ENCODE assay signal across 28 mouse cellular contexts in the genomic region with DNA sequence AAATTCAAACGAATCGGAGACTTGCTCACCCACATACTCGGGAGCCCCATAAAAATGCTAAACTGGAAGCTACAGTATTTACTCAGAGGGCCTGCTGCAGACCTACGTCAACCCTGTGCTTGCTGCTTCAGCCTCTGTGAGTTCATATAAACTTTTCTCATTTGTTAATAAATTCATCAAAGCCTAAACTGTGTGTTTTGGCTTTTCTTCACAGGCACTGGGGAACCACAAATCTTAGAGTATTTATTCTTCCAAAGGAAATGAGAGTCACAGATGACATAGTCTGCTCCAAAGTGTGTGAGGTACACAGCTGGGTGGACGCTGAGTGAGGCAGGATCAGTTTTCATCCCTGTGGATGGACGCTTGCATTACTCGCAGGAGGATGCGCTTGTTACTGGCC.
DNase-seq lines count a peak whose midpoint lies in the region; ATAC-seq and TF ChIP-seq lines count a peak whose summit lies in the region.
"Had no signal": no experiment of that assay in that cellular context is flagged by ENCODE, and none has a peak within 500 bp of the region (broad histone marks: within the 10 kb centered on the region; RNA-seq: fewer than 3 reads in every experiment).

No protein-coding gene starts in this region.

- no peak for TF ChIP-seq CTCF in heart, adult 2 months (IDR thresholded peaks at IDR 0.05)
- no peak for TF ChIP-seq CTCF in kidney, postnatal 0 days (IDR thresholded peaks at IDR 0.05; ENCODE audit: low read depth)
- no peak for TF ChIP-seq CTCF in lung, embryonic 14.5 days (IDR thresholded peaks at IDR 0.05; ENCODE audit: low read depth)

- H3K4me1 ChIP-seq in heart, adult 2 months (ENCODE audit: control insufficient read depth, insufficient read depth, low read length), result peaks cover 1% of the 10 kb centered on the region; the same call in 1 of the 2 replicates
- H3K4me1 ChIP-seq in kidney, postnatal 0 days (replicated peaks; ENCODE audit: insufficient read depth, low read length), result no peaks in the 10 kb centered on the region
- H3K4me1 ChIP-seq in lung, embryonic 14.5 days (ENCODE audit: insufficient read depth), result no peaks in the 10 kb centered on the region
- no peaks in the 10 kb centered on the region for H3K4me1 ChIP-seq in limb, embryonic 14.5 days (ENCODE audit: control insufficient read depth, insufficient read depth, low read length)
- H3K4me1 ChIP-seq: embryonic facial prominence, embryonic 13.5 days; hindbrain, embryonic 15.5 days; liver, embryonic 15.5 days; midbrain, embryonic 12.5 days; neural tube, embryonic 12.5 days had no signal

- DNase-seq in heart, adult 11 months, result peak; percentile 70
- no peak for DNase-seq in heart, adult 2 months
- peak; percentile 87 for DNase-seq in kidney, postnatal 0 days (ENCODE audit: low spot score)
- no peak for DNase-seq in kidney, postnatal 25 days
- DNase-seq in lung, embryonic 14.5 days, result peak; percentile 49
- DNase-seq in lung, postnatal 14 days, result no peak
- peak; percentile 55 for DNase-seq in limb, embryonic 14.5 days (ENCODE audit: low spot score)
- DNase-seq in gastrocnemius, postnatal 4 days (ENCODE audit: low spot score in 2 of 2), result no peak
- DNase-seq: adrenal gland, adult 2 months; adrenal gland, postnatal 36 days; cerebellum, adult 18-20 months; gastrocnemius, adult 2 months; gastrocnemius, postnatal 36 days; heart, postnatal 14 days; right cerebral cortex, postnatal 4 days; thymus, postnatal 14 days had no signal

- H3K36me3 ChIP-seq in heart, adult 2 months (ENCODE audit: control insufficient read depth, insufficient read depth, low read length), result no peaks in the 10 kb centered on the region
- H3K36me3 ChIP-seq in kidney, postnatal 0 days (ENCODE audit: insufficient read depth, low read length), result no peaks in the 10 kb centered on the region
- no peaks in the 10 kb centered on the region for H3K36me3 ChIP-seq in lung, embryonic 14.5 days (ENCODE audit: insufficient read depth)
- no peaks in the 10 kb centered on the region for H3K36me3 ChIP-seq in limb, embryonic 14.5 days (ENCODE audit: control insufficient read depth, insufficient read depth, low read length)
- H3K36me3 ChIP-seq: embryonic facial prominence, embryonic 13.5 days; hindbrain, embryonic 10.5 days; hindbrain, embryonic 15.5 days; liver, embryonic 15.5 days; midbrain, embryonic 12.5 days; neural tube, embryonic 12.5 days had no signal

- no peaks in the 10 kb centered on the region for H3K79me2 ChIP-seq in heart, adult 2 months (replicated peaks; ENCODE audit: control insufficient read depth, insufficient read depth, low read length)

- H3K27ac ChIP-seq in heart, adult 2 months, result no peak overlapping the region
- H3K27ac ChIP-seq in kidney, postnatal 0 days, result no peak overlapping the region
- H3K27ac ChIP-seq in lung, embryonic 14.5 days (ENCODE audit: low read depth), result peak overlapping the region; percentile 48; the same call in 1 of the 2 replicates
- no peak overlapping the region for H3K27ac ChIP-seq in limb, embryonic 14.5 days (replicated peaks; ENCODE audit: low read depth, low read length)
- H3K27ac ChIP-seq: embryonic facial prominence, embryonic 13.5 days; gastrocnemius, adult 2 months; hindbrain, embryonic 10.5 days; hindbrain, embryonic 15.5 days; liver, embryonic 15.5 days; midbrain, embryonic 12.5 days; neural tube, embryonic 12.5 days had no signal

- H3K9ac ChIP-seq in heart, adult 2 months (ENCODE audit: low read depth, low read length), result no peak overlapping the region
- H3K9ac ChIP-seq in kidney, postnatal 0 days (ENCODE audit: low read depth, low read length), result no peak overlapping the region
- no peak overlapping the region for H3K9ac ChIP-seq in lung, embryonic 14.5 days
- H3K9ac ChIP-seq in limb, embryonic 14.5 days (ENCODE audit: low read depth, low read length, severe bottlenecking), result no peak overlapping the region
- H3K9ac ChIP-seq: embryonic facial prominence, embryonic 13.5 days; hindbrain, embryonic 15.5 days; liver, embryonic 15.5 days; midbrain, embryonic 12.5 days; neural tube, embryonic 12.5 days had no signal

- no peak for TF ChIP-seq POLR2A in heart, adult 2 months (IDR thresholded peaks at IDR 0.05; ENCODE audit: insufficient read depth, low read depth, low read length)
- no peak for TF ChIP-seq POLR2A in limb, embryonic 14.5 days (IDR thresholded peaks at IDR 0.05; ENCODE audit: borderline replicate concordance, extremely low read depth, insufficient read depth, insufficient read length)

- no peaks in the 10 kb centered on the region for H3K27me3 ChIP-seq in heart, adult 2 months (ENCODE audit: control insufficient read depth, insufficient read depth, low read length)
- no peaks in the 10 kb centered on the region for H3K27me3 ChIP-seq in kidney, postnatal 0 days (ENCODE audit: insufficient read depth, low read length)
- H3K27me3 ChIP-seq in lung, embryonic 14.5 days (ENCODE audit: insufficient read depth, low read length), result no peaks in the 10 kb centered on the region
- H3K27me3 ChIP-seq in limb, embryonic 14.5 days (ENCODE audit: control insufficient read depth, insufficient read depth, low read length), result no peaks in the 10 kb centered on the region
- H3K27me3 ChIP-seq: CH12.LX; embryonic facial prominence, embryonic 13.5 days; hindbrain, embryonic 15.5 days; liver, embryonic 15.5 days; megakaryocyte, embryonic 14.5 days; midbrain, embryonic 12.5 days; neural tube, embryonic 12.5 days had no signal

- intact Hi-C loops in heart, adult 2 months (cut with DNase I), result loop anchor here (5.0 to 10.0 kb wide), 2 partner anchors 46 to 119 kb away; no protein-coding TSS in a partner anchor

- no peak overlapping the region for H3K4me2 ChIP-seq in kidney, postnatal 0 days (ENCODE audit: low read length)
- H3K4me2 ChIP-seq in lung, embryonic 14.5 days, result no peak overlapping the region
- no peak overlapping the region for H3K4me2 ChIP-seq in limb, embryonic 14.5 days (replicated peaks; ENCODE audit: low read depth, low read length, severe bottlenecking)
- H3K4me2 ChIP-seq: embryonic facial prominence, embryonic 13.5 days; hindbrain, embryonic 15.5 days; liver, embryonic 15.5 days; midbrain, embryonic 12.5 days; neural tube, embryonic 12.5 days had no signal

- no peak for ATAC-seq in kidney, postnatal 0 days (replicated peaks; ENCODE audit: low FRiP score, low read depth)
- no peak for ATAC-seq in lung, embryonic 14.5 days (ENCODE audit: insufficient read depth)
- peak; percentile 76; the same call in 1 of the 2 replicates for ATAC-seq in limb, embryonic 14.5 days (ENCODE audit: low FRiP score, low read depth)
- ATAC-seq: activated CD4-positive, CD25-positive, alpha-beta regulatory T cell, adult 4 months; forebrain, embryonic 16.5 days; inflammation-experienced regulatory T-cells, adult 6 months had no signal

- no peak for TF ChIP-seq EP300 in heart, adult 2 months (IDR thresholded peaks at IDR 0.05; ENCODE audit: insufficient read depth, low read depth, low read length)

- H3K4me3 ChIP-seq in heart, adult 2 months, result no peak overlapping the region
- no peak overlapping the region for H3K4me3 ChIP-seq in kidney, postnatal 0 days (replicated peaks; ENCODE audit: low read depth, low read length)
- H3K4me3 ChIP-seq in lung, embryonic 14.5 days (ENCODE audit: low read depth, low read length), result no peak overlapping the region
- H3K4me3 ChIP-seq in limb, embryonic 14.5 days (replicated peaks; ENCODE audit: low read length), result no peak overlapping the region
- H3K4me3 ChIP-seq: embryonic facial prominence, embryonic 13.5 days; gastrocnemius, adult 2 months; hindbrain, embryonic 10.5 days; hindbrain, embryonic 15.5 days; liver, embryonic 15.5 days; megakaryocyte, embryonic 14.5 days; midbrain, embryonic 12.5 days; myocyte; neural tube, embryonic 12.5 days had no signal

- no peaks in the 10 kb centered on the region for H3K9me3 ChIP-seq in kidney, postnatal 0 days (replicated peaks; ENCODE audit: low read length)
- no peaks in the 10 kb centered on the region for H3K9me3 ChIP-seq in lung, embryonic 14.5 days (ENCODE audit: low read depth, low read length)
- H3K9me3 ChIP-seq in limb, embryonic 14.5 days (ENCODE audit: control insufficient read depth, low read length), result no peaks in the 10 kb centered on the region
- H3K9me3 ChIP-seq: embryonic facial prominence, embryonic 13.5 days; hindbrain, embryonic 10.5 days; hindbrain, embryonic 15.5 days; liver, embryonic 15.5 days; midbrain, embryonic 12.5 days; neural tube, embryonic 12.5 days had no signal

- WGBS in heart, adult 2 months, result 76% methylated on average over 8 of the region's 8 CpGs
- 37% methylated on average over 8 of the region's 8 CpGs for WGBS in kidney, postnatal 0 days
- WGBS in lung, embryonic 14.5 days, result 53% methylated on average over 8 of the region's 8 CpGs
- 49% methylated on average over 8 of the region's 8 CpGs for WGBS in limb, embryonic 14.5 days

Comparison
In these comparisons a context has a peak if more than half of its experiments do, and no peak if none do; other contexts are left out.
1. DNase-seq: peak in heart, adult 11 months (single experiment), kidney, postnatal 0 days (single experiment), lung, embryonic 14.5 days (single experiment) and limb, embryonic 14.5 days (single experiment); none in heart, adult 2 months (0 of 2), kidney, postnatal 25 days (0 of 2), lung, postnatal 14 days (single experiment) and gastrocnemius, postnatal 4 days (0 of 2).